Mouse (Mus musculus): ENCODE results near the gene Gapvd1.
"Not testable (repeated sequence)": the region's sequence is repeated elsewhere in the genome, so short reads cannot be mapped to it uniquely, and the experiment has no call there.

Gene Gapvd1

DNA sequence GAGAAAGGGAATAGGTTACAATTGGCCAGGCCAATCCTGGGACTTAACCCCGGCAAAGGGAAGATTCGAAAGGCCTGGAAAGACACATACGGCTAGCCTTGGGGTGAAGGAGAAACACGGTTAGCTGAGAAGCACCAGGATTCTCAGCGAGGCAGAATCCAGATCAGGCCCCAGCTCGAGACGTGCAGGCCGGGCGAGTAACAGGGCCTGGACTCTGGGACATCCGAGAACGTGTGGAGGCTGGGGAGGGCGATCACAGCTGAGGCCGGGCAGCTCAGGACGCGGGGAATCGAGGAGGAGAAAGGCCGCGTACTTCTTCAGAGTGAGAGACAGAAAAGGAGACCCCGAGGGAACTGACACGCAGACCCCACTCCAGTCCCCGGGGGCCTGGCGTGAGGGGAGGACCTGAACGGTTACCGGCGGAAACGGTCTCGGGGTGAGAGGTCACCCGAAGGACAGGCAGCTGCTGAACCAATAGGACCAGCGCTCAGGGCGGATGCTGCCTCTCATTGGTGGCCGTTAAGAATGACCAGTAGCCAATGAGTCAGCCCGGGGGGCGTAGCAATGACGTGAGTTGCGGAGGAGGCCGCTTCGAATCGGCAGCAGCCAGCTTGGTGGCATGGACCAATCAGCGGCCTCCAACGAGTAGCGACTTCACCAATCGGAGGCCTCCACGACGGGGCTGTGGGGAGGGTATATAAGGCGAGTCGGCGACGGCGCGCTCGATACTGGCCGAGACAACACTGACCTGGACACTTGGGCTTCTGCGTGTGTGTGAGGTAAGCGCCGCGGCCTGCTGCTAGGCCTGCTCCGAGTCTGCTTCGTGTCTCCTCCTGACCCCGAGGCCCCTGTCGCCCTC, 16.6 kb upstream of the Gapvd1 start, which contains the start of gene Hspa5:
Gene Hspa5, plus strand, starts transcription at position 603 of the 859 bp plus-strand sequence.
- peak; percentile 99 for DNase-seq (ENCODE audit: low read depth, low spot score)

DNA sequence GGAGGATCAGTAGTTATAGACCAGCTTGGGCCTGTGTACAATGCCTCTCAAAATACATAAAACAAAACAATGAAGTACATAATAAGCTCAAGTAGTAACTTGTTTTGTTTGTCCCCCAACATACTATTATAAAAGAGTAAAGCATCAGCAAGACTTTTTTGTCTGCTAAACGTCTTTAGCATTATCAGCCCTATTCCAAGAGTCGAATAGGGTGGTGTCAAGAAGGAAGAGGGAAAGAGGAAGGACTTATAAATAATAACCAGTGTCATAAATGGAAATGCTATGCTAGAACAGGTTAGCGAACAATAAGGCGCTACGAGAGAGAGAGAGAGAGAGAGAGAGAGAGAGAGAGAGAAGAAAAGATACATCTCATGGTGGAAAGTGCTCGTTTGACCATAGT, 15.9 kb upstream of the Gapvd1 start:
- DNase-seq (ENCODE audit: low read depth, low spot score) = no peak

DNA sequence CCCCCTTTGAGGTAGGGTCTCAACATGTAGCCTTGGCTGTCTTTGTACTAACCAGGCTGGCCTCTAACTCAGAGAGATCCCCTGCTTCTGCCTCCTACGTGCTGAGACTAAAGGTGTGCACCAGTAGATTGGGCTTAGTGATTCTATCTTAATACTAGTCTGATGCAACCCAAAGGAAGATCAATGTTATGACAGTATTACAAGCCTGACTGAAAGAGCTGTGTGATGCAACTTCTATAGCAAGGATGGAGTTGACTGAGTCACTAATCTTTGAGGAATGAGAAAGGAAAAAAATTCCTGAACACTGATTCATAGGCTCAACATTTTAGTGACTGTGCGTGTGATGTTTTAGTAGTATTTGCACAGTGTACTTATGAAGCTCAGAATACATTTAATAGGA, 15.0 kb upstream of the Gapvd1 start:
- DNase-seq (ENCODE audit: low read depth, low spot score) = no peak

DNA sequence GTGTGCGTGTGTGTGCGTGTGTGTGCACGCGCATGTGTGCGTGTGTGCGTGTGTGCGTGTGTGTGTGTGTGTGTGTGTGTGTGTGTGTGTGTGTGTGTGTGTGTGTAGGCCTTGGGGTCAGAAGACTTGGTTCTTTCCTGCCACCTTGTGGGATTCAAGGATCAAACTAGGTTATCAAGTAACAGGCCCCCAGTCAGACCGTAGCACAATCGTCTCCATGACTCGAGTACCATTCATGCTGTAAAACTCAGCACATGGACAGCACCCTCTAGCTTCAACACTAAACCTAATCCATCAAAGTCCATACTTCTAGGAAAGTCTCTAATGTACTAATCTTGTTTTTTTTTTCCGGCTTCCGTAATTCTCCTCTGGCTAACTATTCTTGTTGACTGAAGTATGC, 9.8 kb upstream of the Gapvd1 start:
- no peak for DNase-seq (ENCODE audit: low read depth, low spot score)

DNA sequence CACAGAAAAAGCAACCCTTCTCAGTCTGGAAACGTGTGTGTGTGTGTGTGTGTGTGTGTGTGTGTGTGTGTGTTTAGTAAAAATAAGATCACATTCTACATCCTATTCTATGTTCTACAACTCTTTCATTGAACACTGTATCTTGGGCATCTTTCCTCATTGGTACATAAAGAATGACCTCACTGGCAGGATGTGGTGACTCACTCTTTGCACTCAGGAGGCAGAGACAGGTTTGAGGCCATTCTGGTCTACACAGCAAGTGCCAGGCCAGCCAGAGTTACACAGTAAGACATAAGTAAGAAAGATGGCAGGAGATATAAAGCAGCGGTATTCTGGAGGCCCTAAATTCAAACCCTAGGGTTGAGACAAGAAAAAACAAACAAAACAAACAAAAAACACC, 7.8 kb upstream of the Gapvd1 start:
- no peak for DNase-seq (ENCODE audit: low read depth, low spot score)

DNA sequence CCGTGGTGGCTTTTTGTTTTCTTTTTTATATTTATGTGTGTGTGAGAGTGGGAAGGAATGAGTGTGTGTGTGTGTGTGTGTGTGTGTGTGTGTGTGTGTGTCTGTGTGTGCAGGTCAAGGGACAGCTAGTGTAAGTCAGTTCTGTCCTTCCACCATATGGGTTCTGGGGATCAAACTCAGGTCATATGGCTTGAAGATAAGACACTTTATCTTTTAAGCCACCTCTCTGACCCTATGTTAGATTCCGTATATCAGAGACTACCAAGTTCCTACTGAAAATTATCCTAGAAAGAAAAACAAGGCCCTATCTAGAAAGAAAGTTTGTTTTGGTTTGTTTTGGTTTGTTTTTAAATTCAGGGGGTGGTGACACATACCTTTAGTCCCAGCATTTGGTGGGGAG, 7.1 kb upstream of the Gapvd1 start:
- DNase-seq (ENCODE audit: low read depth, low spot score) = no peak

DNA sequence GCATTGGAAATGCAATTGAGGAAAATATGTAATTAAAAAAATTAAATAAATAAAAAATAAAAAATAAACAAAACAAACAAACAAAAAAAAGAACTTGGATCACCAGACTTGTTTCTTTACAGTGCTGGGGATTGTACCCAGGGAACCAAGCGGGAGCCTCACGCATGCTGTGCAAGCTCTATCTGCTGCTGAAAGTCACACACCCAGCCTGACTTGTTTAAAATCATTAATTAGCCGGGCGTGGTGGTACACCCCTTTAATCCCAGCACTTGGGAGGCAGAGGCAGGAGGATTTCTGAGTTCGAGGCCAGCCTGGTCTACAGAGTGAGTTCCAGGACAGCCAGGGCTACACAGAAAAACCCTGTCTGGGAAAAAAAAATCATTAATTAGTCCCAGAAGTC, 6.2 kb upstream of the Gapvd1 start:
- DNase-seq (ENCODE audit: low read depth, low spot score) = not testable (repeated sequence)

DNA sequence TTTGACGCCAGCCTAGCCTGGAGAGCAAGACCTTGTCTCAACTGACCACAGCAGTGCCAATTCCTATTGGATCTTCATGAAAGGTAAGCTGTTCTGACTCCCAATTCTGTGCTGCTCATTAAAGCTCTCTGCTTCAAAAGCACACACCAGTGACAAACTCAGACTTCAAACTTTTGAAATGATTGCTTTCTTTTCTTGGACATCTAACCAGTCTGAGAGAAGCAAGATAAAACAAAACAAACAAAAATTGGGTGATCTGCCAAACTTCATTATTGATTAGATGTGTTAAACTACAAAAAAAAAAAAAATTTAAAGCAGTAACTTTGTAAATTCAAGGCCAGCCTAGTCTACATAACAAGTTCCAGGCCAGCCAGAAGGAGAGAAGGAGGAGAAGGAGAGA, 2.3 kb upstream of the Gapvd1 start:
- no peak for DNase-seq (ENCODE audit: low read depth, low spot score)

DNA sequence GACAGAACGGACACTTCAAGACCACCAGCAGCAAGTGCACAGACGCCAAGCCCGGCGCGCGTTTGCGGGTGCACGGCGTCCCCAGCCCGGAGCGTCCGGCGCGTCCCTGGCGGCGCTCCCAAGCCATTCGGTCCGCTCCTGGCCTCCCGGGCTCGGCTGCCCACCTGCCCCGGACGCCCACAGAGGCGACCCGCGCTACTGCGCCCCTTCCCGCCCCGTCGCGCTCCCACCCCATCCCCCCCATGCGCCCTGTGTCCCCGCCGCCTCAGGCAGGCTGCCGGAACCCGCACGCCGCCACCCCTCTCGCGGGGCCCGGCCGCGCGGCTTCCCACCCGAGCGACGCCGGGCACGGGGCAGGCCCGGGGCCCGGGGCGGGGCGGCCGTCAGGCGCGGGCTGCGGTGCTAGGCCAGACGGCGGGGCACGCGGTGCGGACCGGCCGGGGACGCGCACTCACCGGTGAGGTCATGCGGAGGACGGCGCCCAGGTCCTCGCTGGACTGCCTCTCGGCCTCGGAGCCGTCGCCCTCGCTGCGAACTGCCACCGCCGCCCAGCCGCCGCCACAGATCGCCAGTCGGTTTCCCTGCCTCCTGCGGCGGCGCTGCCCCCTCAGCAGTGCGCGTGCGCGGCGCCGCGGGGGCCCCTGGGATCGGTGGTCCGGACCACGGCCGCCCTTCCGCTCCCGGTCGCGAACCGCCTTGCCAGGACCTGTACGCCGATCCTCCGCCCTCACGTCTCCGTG, 1.1 kb downstream of the Gapvd1 start:
- DNase-seq (ENCODE audit: low read depth, low spot score) = peak; percentile 74

DNA sequence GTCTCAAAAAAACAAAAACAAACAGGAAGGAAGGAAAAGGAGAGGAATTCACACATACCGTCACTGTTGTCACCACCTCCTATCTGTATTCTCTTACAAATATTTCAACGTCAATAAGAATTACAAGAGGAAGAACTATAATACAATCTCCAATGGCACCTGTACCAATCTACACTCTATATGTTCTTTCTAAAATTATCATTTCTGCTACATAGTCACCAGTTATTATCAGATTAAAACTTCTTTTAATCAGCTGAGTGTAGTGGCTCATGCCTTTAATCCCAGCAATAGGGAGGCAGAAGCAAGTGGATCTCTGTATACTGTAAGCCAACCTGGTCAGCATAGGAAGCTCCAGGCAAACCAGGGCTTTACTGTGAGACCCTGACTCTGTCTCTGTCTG, 4.8 kb downstream of the Gapvd1 start:
- no peak for DNase-seq (ENCODE audit: low read depth, low spot score)

DNA sequence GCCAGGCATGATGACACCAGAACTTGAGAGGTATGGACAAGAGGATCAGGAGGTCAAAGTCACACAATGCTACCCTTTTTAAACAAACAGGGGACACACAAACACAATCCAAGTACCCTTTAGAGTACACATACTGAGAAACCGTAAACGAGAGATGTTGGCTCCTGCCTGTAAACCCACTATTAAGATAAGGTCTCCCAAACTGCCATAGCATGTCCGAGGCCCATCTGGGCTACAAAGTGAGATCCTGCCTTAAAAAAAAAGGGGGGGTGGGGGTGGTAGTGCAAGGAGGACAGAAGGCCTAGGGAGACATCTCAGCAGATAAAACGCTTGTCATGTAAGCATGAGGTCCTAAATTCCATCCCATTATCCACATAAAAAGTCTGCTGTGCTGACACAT, 6.6 kb downstream of the Gapvd1 start:
- no peak for DNase-seq (ENCODE audit: low read depth, low spot score)

DNA sequence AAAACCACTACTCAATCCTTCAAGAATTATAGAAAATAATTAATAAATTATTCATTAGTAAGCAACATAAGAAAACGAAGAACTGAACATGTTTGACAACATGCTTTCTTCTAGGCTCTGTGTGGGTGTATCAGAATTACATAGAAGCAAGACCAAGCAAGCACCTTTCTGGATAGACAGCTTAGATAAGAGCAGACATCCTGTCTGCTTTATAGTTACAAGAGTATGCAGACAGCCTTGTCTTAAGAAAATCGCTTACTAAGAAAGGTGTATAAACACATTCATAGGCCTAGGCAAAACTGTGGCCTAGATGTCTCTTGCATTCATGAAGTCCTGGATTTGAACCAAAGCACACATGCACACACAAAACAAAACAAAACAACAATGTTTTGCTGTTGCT, 9.4 kb downstream of the Gapvd1 start:
- no peak for DNase-seq (ENCODE audit: low read depth, low spot score)

DNA sequence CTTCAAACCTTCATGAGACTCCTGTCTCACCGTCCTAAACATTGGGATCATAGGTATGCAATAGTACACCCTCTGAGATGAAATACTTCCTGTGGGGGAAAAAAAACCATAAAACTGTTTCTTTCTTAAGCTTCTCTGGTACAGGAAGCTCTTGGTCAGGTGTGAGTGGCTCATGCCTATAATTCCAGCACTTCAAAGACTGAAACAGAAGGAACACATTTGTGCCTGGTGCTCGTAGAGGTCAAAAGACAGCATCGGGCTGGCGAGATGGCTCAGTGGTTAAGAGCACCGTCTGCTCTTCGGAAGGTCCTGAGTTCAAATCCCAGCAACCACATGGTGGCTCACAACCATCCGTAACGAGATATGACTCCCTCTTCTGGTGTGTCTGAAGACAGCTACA, 10.6 kb downstream of the Gapvd1 start:
- no peak for DNase-seq (ENCODE audit: low read depth, low spot score)

DNA sequence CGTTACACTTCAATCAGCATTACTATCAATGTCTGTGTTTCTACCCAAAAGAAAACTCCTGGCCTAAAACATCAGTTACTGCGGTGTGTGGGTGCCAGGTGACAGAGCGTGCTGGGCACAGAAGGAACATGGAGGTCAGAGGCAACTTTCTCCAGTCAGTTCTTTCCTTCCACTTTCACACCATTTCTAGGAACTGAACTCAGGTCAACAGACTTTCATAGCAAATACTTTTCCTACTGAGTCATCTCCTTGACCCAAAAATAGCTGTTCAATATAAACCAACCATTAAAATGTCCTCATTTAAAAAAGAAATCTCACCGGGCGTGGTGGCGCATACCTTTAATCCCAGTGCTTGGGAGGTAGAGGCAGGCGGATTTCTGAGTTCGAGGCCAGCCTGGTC, 12.4 kb downstream of the Gapvd1 start:
- DNase-seq (ENCODE audit: low read depth, low spot score) = no peak

DNA sequence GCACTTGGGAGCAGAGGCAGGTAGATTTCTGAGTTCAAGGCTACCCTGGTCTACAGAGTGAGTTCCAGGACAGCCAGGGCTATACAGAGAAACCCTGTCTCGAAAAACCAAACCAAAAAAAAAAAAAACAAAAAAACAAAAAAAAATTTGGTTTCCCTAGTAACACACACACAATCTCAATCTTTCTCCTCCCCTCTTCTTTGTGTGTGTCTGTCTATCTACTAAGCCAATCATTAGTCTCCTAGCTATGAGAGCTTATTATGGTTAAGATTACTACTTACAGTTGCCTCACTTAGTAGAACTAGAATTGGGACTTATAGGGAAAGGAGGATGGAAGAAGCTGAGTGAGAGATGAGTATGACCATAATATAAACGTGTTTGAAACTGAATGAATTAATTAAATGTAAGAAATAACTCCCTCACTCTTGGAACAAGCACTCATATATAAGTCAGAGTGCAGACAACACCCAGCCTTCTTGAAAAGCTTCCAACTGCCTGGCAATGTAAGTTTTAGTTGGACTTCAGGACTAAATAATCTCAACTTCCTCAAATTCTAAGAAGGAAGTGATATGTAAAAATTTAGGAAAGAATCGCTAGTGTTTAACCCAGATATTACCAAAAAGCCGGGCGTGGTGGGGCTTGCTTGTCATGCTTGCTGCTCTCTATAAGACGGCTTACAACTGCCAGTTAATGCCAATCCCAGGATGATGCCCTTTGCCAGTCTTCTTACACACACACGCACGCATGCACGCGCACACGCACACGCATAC, 13.5 kb downstream of the Gapvd1 start:
- no peak for DNase-seq (ENCODE audit: low read depth, low spot score)

DNA sequence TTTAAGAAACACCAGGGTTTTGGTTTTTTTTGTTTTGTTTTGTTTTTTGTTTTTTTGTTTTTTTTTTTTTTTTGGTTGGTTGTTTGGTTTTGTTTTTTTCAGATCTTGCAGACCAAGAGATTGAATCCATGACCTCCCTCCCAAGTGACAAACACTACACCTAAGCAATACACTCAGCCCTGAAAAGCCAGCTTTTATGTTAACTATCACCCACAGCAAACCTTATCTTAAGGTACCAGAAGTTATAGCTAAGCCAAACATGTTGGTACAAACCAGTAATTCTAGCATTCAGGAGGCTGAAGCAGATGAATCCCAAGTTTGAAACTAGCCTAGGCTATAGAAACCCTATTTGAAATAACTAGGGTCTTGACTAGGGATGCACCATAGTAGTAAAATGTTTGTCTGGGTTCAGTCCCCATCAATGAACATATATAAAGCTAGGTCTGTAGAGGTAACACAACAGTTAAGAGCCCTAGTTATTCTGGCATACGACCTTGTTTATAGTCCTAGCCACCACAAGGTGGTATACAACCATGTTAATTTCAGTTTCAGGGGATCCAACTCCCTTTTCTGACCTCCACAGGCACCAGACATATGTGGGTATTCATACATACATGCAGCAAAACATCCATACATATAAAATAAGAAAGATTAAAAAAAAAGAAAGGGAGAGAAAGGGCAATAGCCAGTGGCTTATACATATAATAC, 15.2 kb downstream of the Gapvd1 start:
- DNase-seq (ENCODE audit: low read depth, low spot score) = no peak

DNA sequence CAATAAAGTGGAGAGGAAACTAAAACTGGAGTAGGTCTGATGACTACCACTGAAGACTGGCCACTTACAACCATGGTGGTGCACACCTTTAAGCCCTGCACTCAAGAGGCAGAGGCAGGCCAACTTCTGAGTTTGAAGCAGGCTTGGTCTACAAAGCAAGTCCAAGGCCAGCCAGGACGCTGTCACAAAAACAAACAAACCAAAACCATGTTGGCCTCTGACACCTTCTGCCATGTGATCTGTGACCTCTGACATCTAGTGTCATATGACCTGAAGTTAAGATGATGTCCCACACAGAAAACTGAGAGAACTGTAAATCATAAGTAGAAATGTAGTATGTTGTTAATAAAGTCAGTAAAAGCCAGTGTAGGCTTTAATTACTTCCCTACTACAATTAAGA, 17.1 kb downstream of the Gapvd1 start:
- no peak for DNase-seq (ENCODE audit: low read depth, low spot score)

DNA sequence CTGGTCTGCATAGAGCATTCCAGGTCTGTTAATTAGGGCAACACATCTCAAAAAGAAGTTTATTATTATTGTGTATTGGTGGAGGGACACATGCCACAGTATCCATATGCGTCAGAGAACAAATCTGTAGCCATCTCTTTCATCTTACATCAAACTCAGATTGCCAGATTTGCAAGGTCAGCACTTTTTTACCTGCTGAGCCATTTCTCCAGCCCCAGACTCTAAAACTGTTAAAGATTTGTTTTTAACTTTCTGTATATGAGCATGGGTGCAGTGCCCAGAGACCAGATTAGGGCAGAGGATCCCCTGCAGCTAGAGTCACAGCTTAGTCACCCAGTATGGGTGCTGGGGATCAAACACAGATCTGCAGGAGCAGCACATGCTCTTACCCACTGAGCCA, 18.4 kb downstream of the Gapvd1 start:
- DNase-seq (ENCODE audit: low read depth, low spot score) = no peak

DNA sequence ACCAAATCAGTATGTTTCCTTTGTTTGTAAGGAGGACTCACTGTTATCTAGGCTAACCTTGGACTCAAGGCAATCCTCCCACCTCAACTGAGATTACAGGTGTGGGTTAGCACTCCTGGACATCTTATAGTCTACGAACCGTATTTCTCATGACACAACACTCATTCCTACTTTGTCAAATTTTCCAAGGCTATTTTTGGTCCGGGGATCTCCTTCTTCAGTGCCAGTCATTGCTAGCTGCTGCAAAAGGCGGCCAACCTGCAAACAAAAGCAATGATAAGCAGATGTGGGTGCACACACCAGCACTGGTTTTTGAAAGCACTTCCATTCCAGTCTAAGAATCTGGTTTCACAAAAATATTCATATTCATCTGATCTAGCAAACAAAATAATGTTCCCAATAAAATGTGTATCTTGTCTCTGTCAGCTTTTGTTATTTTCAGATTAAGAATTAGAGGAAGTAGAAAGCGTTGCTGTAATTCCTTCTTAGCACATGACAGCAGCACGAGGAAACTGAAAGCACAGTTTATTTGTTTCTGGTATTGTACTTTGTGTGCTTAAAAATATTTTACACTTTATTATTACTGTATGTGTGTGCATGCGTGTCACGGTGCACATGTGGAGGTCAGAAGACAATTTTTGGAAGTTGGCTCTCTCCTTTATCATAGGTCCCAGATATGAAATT, 27.8 kb downstream of the Gapvd1 start:
- DNase-seq (ENCODE audit: low read depth, low spot score) = no peak

DNA sequence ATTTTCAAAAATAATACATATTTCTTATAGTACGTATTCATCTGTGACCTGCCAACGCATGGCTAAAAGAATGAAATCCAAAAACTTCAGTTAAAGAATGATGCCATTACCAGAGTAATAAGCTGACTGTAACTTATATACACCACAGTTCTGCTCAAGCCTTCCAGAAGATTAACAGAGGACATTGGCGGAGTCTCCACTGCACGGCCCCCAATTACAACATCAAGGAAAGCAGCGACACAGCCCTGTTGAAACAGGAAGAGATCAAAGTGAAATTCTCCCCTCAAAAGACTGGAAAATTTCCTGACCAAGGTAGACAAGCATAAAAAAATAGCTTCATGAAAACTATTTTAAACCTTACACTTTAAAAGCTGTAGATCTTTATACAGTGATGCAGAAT, 29.8 kb downstream of the Gapvd1 start:
- no peak for DNase-seq (ENCODE audit: low read depth, low spot score)

DNA sequence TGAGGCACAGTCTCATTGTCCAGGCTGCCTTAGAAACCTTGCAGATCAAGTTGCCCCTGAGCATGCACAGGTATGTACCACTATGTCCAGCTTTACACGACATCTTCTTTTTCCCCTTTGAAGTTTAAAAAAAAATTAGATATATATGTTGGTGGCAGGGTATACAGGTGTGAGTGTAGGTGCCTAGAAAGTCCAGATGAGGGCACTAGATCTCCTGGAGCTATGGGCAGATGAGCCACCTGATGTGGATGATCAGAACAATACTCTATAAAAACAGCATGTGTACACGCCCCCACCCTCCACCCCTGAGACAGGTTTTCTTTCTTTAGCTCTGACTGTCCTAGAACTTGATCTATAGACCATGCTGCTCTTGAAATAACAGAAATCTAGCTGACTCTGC, 36.8 kb downstream of the Gapvd1 start:
- no peak for DNase-seq (ENCODE audit: low read depth, low spot score)
